In genomic region chr3:16043315-16043714, GRCm38 (mm10) we compare ENCODE assay signal across 9 mouse cellular contexts. TPM values are rescaled to one million over a fixed set of nuclear protein-coding genes. Genes with fewer than 3 reads are reported as not detected.
DNase-seq lines count a peak whose midpoint lies in the region; ATAC-seq and TF ChIP-seq lines count a peak whose summit lies in the region.
"Had no signal": no experiment of that assay in that cellular context is flagged by ENCODE, and none has a peak within 500 bp of the region (broad histone marks: within the 10 kb centered on the region; RNA-seq: fewer than 3 reads in every experiment).

No protein-coding gene starts in this region.

- TF ChIP-seq POLR2A in lung, adult 2 months (IDR thresholded peaks at IDR 0.05; ENCODE audit: borderline replicate concordance, extremely low read depth, low read depth, low read length) = no peak

- DNase-seq in cerebellum, adult 9-10 months = no peak
- peak; percentile 31 for DNase-seq in lung, postnatal 10 days
- no peak for DNase-seq in lung, adult 2 months
- peak; percentile 48 for DNase-seq in kidney, postnatal 14 days
- DNase-seq in midbrain, embryonic 14.5 days = peak; percentile 79
- no peak for DNase-seq in ovary, postnatal 36 days (ENCODE audit: low spot score)

- no peak overlapping the region for H3K4me3 ChIP-seq in lung, adult 2 months (replicated peaks; ENCODE audit: extremely low read depth, low read depth, low read length)
- H3K4me3 ChIP-seq in forebrain, embryonic 12.5 days (replicated peaks) = no peak overlapping the region
- no peak overlapping the region for H3K4me3 ChIP-seq in midbrain, embryonic 14.5 days (replicated peaks; ENCODE audit: low read depth, low read length)

- H3K4me1 ChIP-seq in lung, adult 2 months (ENCODE audit: control insufficient read depth, insufficient read depth, low read length) = no peaks in the 10 kb centered on the region
- no peaks in the 10 kb centered on the region for H3K4me1 ChIP-seq in forebrain, embryonic 12.5 days
- no peaks in the 10 kb centered on the region for H3K4me1 ChIP-seq in midbrain, embryonic 14.5 days (ENCODE audit: control insufficient read depth, insufficient read depth, low read length)

- no peaks in the 10 kb centered on the region for H3K36me3 ChIP-seq in forebrain, embryonic 12.5 days (replicated peaks)
- no peaks in the 10 kb centered on the region for H3K36me3 ChIP-seq in midbrain, embryonic 14.5 days (ENCODE audit: control insufficient read depth, insufficient read depth, low read length)

- peak; percentile 40; the same call in 1 of the 2 replicates for ATAC-seq in cerebellum, adult (ENCODE audit: insufficient number of reproducible peaks, low FRiP score, low TSS enrichment)
- ATAC-seq in forebrain, embryonic 12.5 days (ENCODE audit: low FRiP score) = peak; percentile 61; the same call in 1 of the 2 replicates
- ATAC-seq in midbrain, embryonic 14.5 days (ENCODE audit: low FRiP score, low TSS enrichment) = peak; percentile 53; the same call in 1 of the 2 replicates

- WGBS in lung, adult 2 months = 3% methylated on average over 1 of the region's 1 CpGs
- WGBS in forebrain, embryonic 12.5 days = 0% methylated on average over 1 of the region's 1 CpGs
- WGBS in midbrain, embryonic 14.5 days = 8% methylated on average over 1 of the region's 1 CpGs

- no peak overlapping the region for H3K9ac ChIP-seq in forebrain, embryonic 12.5 days
- H3K9ac ChIP-seq in midbrain, embryonic 14.5 days (replicated peaks; ENCODE audit: low read length) = no peak overlapping the region

- no peaks in the 10 kb centered on the region for H3K27me3 ChIP-seq in forebrain, embryonic 12.5 days
- H3K27me3 ChIP-seq in midbrain, embryonic 14.5 days (ENCODE audit: control insufficient read depth, insufficient read depth, low read length) = no peaks in the 10 kb centered on the region

- H3K4me2 ChIP-seq in forebrain, embryonic 12.5 days = no peak overlapping the region
- no peak overlapping the region for H3K4me2 ChIP-seq in midbrain, embryonic 14.5 days (ENCODE audit: low read length)

- no peaks in the 10 kb centered on the region for H3K9me3 ChIP-seq in forebrain, embryonic 12.5 days
- no peaks in the 10 kb centered on the region for H3K9me3 ChIP-seq in midbrain, embryonic 14.5 days (ENCODE audit: control insufficient read depth, low read length)

- TF ChIP-seq CTCF in lung, adult 2 months (IDR thresholded peaks at IDR 0.05; ENCODE audit: insufficient read depth, low read length) = no peak

- H3K27ac ChIP-seq in forebrain, embryonic 12.5 days = no peak overlapping the region
- H3K27ac ChIP-seq in midbrain, embryonic 14.5 days (replicated peaks; ENCODE audit: low read depth, low read length) = no peak overlapping the region

RNA-seq across cellular contexts. Expression of gene Gm5150, which starts 37.1 kb away (rescaled TPM):
- polyA plus RNA-seq in lung, adult 2 months (2012; rRNA removed) = 0.81 and 1.7 TPM in 2 replicates
- polyA plus RNA-seq in forebrain, embryonic 12.5 days (2016; fragmentation: Nextera tagmentation; extraction: Ambion mirVana) = not detected in 2 replicates
- not detected in 2 replicates for polyA plus RNA-seq in midbrain, embryonic 14.5 days (2014; fragmentation: Nextera tagmentation; extraction: Ambion mirVana)
- polyA plus RNA-seq: C2C12 had no signal

Comparison
In these comparisons a context has a peak if more than half of its experiments do, and no peak if none do; other contexts are left out.
1. DNase-seq: peak in lung, postnatal 10 days (single experiment), kidney, postnatal 14 days (single experiment) and midbrain, embryonic 14.5 days (single experiment); none in cerebellum, adult 9-10 months (single experiment), lung, adult 2 months (single experiment) and ovary, postnatal 36 days (single experiment).
2. Peak in every context shown above with its lines, with median percentiles within 50 percentile points of each other: ATAC-seq.